Mouse (Mus musculus) left cerebral cortex, postnatal 10 days (tissue): ENCODE measurements at regions not wholly inside any gene's neighbourhood (a gene's known extent, or its start where the extent isn't known, plus 50 kb on each side); places are given as distances from the start of the nearest gene placed in this dataset.
A peak's percentile ranks its signal among the peaks of the same experiment; 100 is the strongest.

Experiments used
- DNase-seq, 2 experiments: peaks; one replicate each; pipeline ENCODE4 v3.0.0; 2021 to 2022; ENCODE audit warnings: low spot score in 2 of 2, mixed read lengths in 1 of 2; ENCODE audit errors: extremely low spot score in 1 of 2
- intact Hi-C: fragments of 180-260 bp; cut with DNase I; formaldehyde crosslinking; loops from one replicate; pipeline ENCODE4 v1.15.1; 2025

DNA sequence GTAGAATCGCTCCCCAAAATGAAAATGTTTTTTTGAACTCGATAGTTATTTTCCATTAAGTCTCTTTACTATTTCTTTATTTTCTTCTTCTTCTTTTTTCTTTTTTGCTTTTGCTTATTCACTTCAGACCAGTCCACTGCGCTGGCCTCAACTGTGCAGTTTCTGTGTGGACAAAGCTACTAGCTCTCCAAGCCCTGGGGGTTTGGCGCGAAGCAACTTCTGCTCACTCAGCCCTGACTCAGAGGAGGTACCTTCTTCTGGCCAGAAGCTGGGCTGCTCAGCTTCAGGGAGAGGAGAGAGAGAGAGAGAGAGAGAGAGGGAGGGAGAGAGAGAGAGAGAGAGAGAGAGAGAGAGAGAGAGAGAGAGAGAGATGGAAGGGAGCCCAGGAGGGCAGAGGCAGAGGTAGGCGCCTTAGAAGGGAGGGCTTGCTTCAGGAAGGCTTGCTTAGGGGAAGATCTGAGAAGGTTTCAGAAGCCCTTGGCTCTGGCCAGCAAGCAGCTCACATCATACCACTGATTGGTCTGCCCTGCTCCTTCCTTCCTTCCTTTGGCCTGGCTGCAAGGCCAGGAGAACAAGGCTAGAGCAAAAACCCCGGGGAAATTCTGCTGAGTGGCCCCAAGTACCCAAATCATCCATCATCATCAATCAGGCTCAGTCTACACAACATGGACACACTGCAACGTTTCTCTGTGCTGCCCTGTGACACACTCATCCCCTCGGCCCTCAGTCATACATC lies 160.5 kb upstream of the Sox9 start:
- intact Hi-C loops, result no loop called here
- DNase-seq, result peak in 1 of 2 experiments; percentile 24

DNA sequence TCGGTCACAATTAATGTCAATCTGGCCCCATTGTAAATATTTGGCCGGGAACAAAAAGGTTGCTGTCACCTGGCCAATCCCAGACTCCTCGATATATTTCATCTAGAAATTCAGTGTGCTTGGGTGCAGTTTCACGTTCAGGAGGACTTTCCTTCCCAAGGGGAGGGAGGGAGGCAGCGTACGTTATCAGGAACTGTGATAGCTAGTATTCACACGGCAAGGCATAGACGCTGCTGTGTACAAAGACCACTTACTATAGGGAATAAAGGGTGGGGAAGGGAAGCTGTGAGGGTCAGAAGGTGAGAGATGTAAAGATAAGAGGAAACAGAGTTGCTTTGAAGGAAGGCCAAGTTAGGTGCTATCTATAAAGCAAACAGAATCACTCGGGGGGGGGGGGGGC lies 132.7 kb upstream of the Sox9 start:
- intact Hi-C loops, result no loop called here
- DNase-seq, result no peak

GRCm38 (mm10) chr11:112657410-112658159 lies 124.4 kb upstream of the Sox9 start:
- intact Hi-C loops, result no loop called here
- no peak for DNase-seq

- intact Hi-C loops, result no loop called here
- no peak for DNase-seq
Measured at GRCm38 (mm10) chr11:112659911-112660310, 122.1 kb upstream of the Sox9 start.

- DNase-seq, result no peak
- intact Hi-C loops, result no loop called here
Measured at GRCm38 (mm10) chr11:112661426-112661825, 120.6 kb upstream of the Sox9 start.

- DNase-seq, result no peak
- intact Hi-C loops, result no loop called here
Measured at GRCm38 (mm10) chr11:112667311-112667710, 114.7 kb upstream of the Sox9 start.

- intact Hi-C loops, result no loop called here
Measured at GRCm38 (mm10) chr11:112672086-112672485, 109.9 kb upstream of the Sox9 start.

DNA sequence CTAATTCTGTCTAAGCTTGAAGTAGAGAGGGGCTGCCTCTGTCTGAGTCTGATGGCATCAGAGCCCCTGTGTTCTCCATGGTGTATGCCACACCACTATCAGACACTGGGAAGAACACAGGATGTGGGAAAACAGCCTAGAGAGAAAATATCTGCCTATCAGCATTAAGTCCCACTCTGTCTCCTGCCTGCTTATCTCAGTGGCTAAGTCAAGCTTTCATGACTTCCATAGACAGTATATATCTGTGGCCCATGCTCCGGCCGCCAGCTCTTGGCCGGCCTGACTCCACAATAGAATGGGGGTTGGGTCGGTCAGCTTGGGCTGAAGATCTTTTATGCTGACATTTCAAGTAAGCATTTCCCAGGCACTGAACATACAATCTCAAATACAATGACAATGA lies 92.0 kb upstream of the Sox9 start:
- DNase-seq, result no peak
- intact Hi-C loops, result no loop called here

More at GRCm38 (mm10) chr11:112672086-112672485, 109.9 kb upstream of the Sox9 start:
- no peak for DNase-seq

DNA sequence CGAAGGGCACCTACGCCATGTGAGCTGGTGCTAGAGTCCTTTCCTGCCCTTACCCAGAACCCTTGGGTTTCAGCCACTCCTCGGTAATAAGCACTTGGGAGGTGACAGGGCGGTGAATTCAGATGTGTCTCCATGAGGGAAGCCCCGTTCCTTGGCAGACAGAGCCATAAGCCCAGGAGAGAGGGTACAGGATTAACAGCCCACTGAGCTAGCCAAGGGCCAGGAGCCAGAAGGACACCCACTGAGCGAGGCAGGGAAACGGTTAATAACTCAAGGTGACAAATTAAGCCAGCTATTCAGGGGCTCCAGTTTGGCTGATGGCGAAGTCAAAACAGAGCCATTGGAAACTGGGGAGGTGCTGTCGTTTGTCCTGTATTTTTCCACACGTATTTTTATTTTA lies 75.9 kb upstream of the Sox9 start:
- intact Hi-C loops, result no loop called here
- no peak for DNase-seq

GRCm38 (mm10) chr11:112708119-112708730 lies 73.8 kb upstream of the Sox9 start:
- DNase-seq, result no peak
- intact Hi-C loops, result no loop called here

DNA sequence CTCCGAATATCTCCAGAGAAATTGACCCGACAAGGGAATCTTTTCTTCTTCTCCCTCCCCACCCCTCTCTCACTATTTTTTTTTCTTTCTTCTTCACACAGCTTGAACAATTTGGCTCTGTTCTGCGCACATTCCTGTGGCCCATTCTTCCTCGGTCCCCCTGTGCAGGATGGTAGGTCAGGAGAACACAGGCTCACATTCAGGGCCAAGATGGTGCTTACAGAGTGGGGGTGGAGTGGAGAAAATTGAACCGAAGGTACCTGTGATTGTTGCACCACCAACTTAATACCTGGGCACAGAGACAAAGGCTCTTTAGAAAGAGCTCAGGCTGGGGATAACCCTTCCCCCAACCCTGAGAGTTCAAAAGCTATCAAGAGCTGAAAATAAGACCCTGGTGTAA lies 70.4 kb upstream of the Sox9 start:
- intact Hi-C loops, result no loop called here
- DNase-seq, result no peak

- intact Hi-C loops, result no loop called here
- no peak for DNase-seq
Measured at GRCm38 (mm10) chr11:112718547-112718946, 63.5 kb upstream of the Sox9 start.

- intact Hi-C loops, result no loop called here
- DNase-seq, result no peak
Measured at GRCm38 (mm10) chr11:112720652-112721051, 61.4 kb upstream of the Sox9 start.

GRCm38 (mm10) chr11:112722936-112723335 lies 59.1 kb upstream of the Sox9 start:
- intact Hi-C loops, result no loop called here

DNA sequence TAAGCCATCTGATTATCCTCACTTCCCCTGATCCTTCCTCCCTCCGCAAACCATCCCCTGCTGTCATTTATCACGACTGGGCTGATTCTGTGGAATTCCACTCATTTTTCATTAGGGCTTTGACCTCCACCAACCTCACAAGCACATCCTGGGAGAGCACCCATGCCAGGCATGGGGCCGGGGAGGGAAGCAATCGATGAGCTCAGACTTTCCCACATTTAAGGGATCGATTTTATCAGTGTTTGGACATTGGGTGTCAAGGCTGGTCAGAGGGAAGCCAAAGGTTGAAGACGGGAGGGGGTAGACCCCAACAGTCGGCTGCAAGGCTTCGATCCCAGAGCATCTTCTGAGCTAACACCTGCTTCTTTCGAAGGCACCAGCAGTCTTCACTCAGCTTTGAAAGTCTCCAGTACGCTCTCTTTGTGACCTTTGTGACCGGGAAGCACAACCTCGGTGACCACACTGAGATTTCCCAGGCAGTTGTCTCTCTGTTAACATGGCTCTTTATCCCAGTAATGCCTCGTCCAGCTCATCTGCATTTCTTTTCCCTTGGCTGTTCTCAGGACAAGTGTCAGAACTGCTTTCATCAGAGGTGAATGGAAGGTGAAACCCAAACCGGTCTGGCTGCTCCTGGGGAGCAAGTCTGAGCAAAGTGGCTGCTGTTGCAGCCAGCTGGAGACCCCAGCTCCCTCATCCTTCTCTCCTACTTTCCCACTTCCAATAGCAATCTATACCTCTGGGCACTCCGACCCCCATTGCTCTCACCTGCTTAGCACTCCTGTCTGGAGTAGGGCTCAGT lies 53.7 kb upstream of the Sox9 start:
- DNase-seq, result no peak
- intact Hi-C loops, result no loop called here

More at GRCm38 (mm10) chr11:112722936-112723335, 59.1 kb upstream of the Sox9 start:
- DNase-seq, result no peak
